Mouse (Mus musculus) kidney, embryonic 14.5 days (tissue): Measurements from ENCODE around the gene Opcml. TPM values are rescaled to one million over a fixed set of nuclear protein-coding genes. Genes with fewer than 3 reads are reported as not detected.

Experiments
- ATAC-seq: fragments of 200-750 bp; cut with Nextera tagmentation; 2 replicates; pipeline ENCODE4 v1.8.0; 2017; ENCODE audit warnings: moderate number of reproducible peaks, mild to moderate bottlenecking, moderate TSS enrichment, moderate library complexity; ENCODE audit not compliant: low FRiP score, low TSS enrichment
- H3K27ac ChIP-seq: fragments of 300-500 bp; sonication (generic); 2 replicates; pipeline ENCODE4 v1.5.1; 2014; ENCODE audit warnings: low read depth, mild to moderate bottlenecking, low read length, moderate library complexity, mixed read lengths
- H3K27me3 ChIP-seq: fragments of 300-500 bp; sonication (generic); 2 replicates; pipeline ENCODE4 v1.6.1; 2014; ENCODE audit warnings: mild to moderate bottlenecking, low read length; ENCODE audit not compliant: control insufficient read depth, insufficient read depth
- H3K36me3 ChIP-seq: fragments of 300-500 bp; sonication (generic); 2 replicates; pipeline ENCODE4 v1.6.1; 2014; ENCODE audit warnings: low read length, mixed read lengths; ENCODE audit not compliant: control insufficient read depth, insufficient read depth
- H3K4me1 ChIP-seq: fragments of 300-500 bp; sonication (generic); 2 replicates; pipeline ENCODE4 v1.6.1; 2014; ENCODE audit warnings: low read length, mixed read lengths; ENCODE audit not compliant: control insufficient read depth, insufficient read depth
- H3K4me2 ChIP-seq: fragments of 300-500 bp; sonication (generic); replicated peaks from 2 replicates; pipeline ENCODE4 v1.6.1; 2014; ENCODE audit warnings: low read depth, mild to moderate bottlenecking, low read length
- H3K4me3 ChIP-seq: fragments of 300-500 bp; sonication (generic); 2 replicates; pipeline ENCODE4 v1.5.1; 2014; ENCODE audit warnings: mild to moderate bottlenecking, low read length
- H3K9ac ChIP-seq: fragments of 300-500 bp; sonication (generic); 2 replicates; pipeline ENCODE4 v1.6.1; 2014; ENCODE audit warnings: low read depth, mild to moderate bottlenecking, low read length, moderate library complexity
- H3K9me3 ChIP-seq: fragments of 300-500 bp; sonication (generic); 2 replicates; pipeline ENCODE4 v1.6.1; 2016; ENCODE audit warnings: low read length; ENCODE audit not compliant: control insufficient read depth
- WGBS: fragments of 180-500 bp; shearing (Covaris S2); extraction: QIAGEN DNeasy Blood & Tissue Kit; methylation state at CpG from one replicate; pipeline ENCODE4 v1.1.7; 2014; 5-methylcytosine and 5-hydroxymethylcytosine counted together
- polyA plus RNA-seq: library from polyadenylated mRNA; unstranded; fragments of >200 nt; fragmentation: Nextera tagmentation; extraction: Ambion mirVana; gene quantifications from 2 replicates; pipeline ENCODE4 v1.2.1, GENCODE M21; 2014

The Opcml gene
- polyA plus RNA-seq, 1 experiment from 2014 or later = 1.9 TPM

- no peaks in the 10 kb centered on the region for H3K4me1 ChIP-seq
- no peak for ATAC-seq
- 83% methylated on average over 4 of the region's 4 CpGs for WGBS
These were observed 744.4 kb downstream of the Opcml start for GRCm38 (mm10) chr9:28535006-28535405.

GRCm38 (mm10) chr9:28536637-28537036 is 746.1 kb downstream of the Opcml start:
- H3K36me3 ChIP-seq = no peaks in the 10 kb centered on the region
- no peak overlapping the region for H3K4me3 ChIP-seq
- H3K9me3 ChIP-seq = no peaks in the 10 kb centered on the region
- no peak overlapping the region for H3K4me2 ChIP-seq
- no peak for ATAC-seq
- no peaks in the 10 kb centered on the region for H3K4me1 ChIP-seq
- WGBS = 67% methylated on average over 4 of the region's 4 CpGs
- H3K9ac ChIP-seq = no peak overlapping the region
- H3K27me3 ChIP-seq = no peaks in the 10 kb centered on the region
- H3K27ac ChIP-seq = no peak overlapping the region

More at GRCm38 (mm10) chr9:28535006-28535405, 744.4 kb downstream of the Opcml start:
- Histone ChIP-seq H3K36me3 (no peaks in the 10 kb centered on the region), H3K27me3 (no peaks in the 10 kb centered on the region), H3K9ac (no peak overlapping the region), H3K27ac (no peak overlapping the region), H3K9me3 (no peaks in the 10 kb centered on the region), H3K4me2 (no peak overlapping the region), H3K4me3 (no peak overlapping the region)

GRCm38 (mm10) chr9:28548189-28548588 is 757.6 kb downstream of the Opcml start:
- Histone ChIP-seq H3K36me3 (no peaks in the 10 kb centered on the region), H3K9me3 (no peaks in the 10 kb centered on the region), H3K4me1 (no peaks in the 10 kb centered on the region), H3K27me3 (no peaks in the 10 kb centered on the region), H3K27ac (no peak overlapping the region), H3K9ac (no peak overlapping the region), H3K4me2 (no peak overlapping the region), H3K4me3 (no peak overlapping the region)
- WGBS = 81% methylated on average over 9 of the region's 9 CpGs
- no peak for ATAC-seq

- H3K4me1 ChIP-seq = no peaks in the 10 kb centered on the region
- H3K27me3 ChIP-seq = no peaks in the 10 kb centered on the region
- no peak overlapping the region for H3K9ac ChIP-seq
- WGBS = 67% methylated on average over 1 of the region's 1 CpGs
- no peak overlapping the region for H3K4me3 ChIP-seq
- H3K36me3 ChIP-seq = no peaks in the 10 kb centered on the region
- no peak overlapping the region for H3K27ac ChIP-seq
- no peaks in the 10 kb centered on the region for H3K9me3 ChIP-seq
- ATAC-seq = no peak
- H3K4me2 ChIP-seq = no peak overlapping the region
These were observed 762.0 kb downstream of the Opcml start for GRCm38 (mm10) chr9:28552387-28553182.

- H3K4me1 ChIP-seq = no peaks in the 10 kb centered on the region
- H3K4me2 ChIP-seq = no peak overlapping the region
- H3K36me3 ChIP-seq = no peaks in the 10 kb centered on the region
- ATAC-seq = no peak
- H3K27me3 ChIP-seq = no peaks in the 10 kb centered on the region
- no peak overlapping the region for H3K4me3 ChIP-seq
- 82% methylated on average over 2 of the region's 2 CpGs for WGBS
- no peak overlapping the region for H3K9ac ChIP-seq
- no peak overlapping the region for H3K27ac ChIP-seq
- no peaks in the 10 kb centered on the region for H3K9me3 ChIP-seq
These were observed 768.1 kb downstream of the Opcml start for GRCm38 (mm10) chr9:28558628-28559027.

GRCm38 (mm10) chr9:28561761-28562160 is 771.2 kb downstream of the Opcml start:
- Histone ChIP-seq H3K9ac (no peak overlapping the region), H3K9me3 (no peaks in the 10 kb centered on the region)

GRCm38 (mm10) chr9:28563066-28563683 is 772.6 kb downstream of the Opcml start:
- no peak for ATAC-seq
- Histone ChIP-seq H3K27me3 (no peaks in the 10 kb centered on the region), H3K4me2 (peak overlapping the region; percentile 18; the same call in 1 of the 2 replicates), H3K4me1 (no peaks in the 10 kb centered on the region), H3K27ac (no peak overlapping the region), H3K4me3 (no peak overlapping the region; the same call in 1 of the 2 replicates), H3K36me3 (no peaks in the 10 kb centered on the region), H3K9ac (no peak overlapping the region), H3K9me3 (no peaks in the 10 kb centered on the region)
- WGBS = 7% methylated on average over 14 of the region's 14 CpGs

More at GRCm38 (mm10) chr9:28561761-28562160, 771.2 kb downstream of the Opcml start:
- Histone ChIP-seq H3K36me3 (no peaks in the 10 kb centered on the region), H3K4me1 (no peaks in the 10 kb centered on the region), H3K4me3 (no peak overlapping the region), H3K4me2 (no peak overlapping the region), H3K27me3 (no peaks in the 10 kb centered on the region), H3K27ac (no peak overlapping the region)
- no peak for ATAC-seq
- 46% methylated on average over 6 of the region's 6 CpGs for WGBS

GRCm38 (mm10) chr9:28569041-28569522 is 778.5 kb downstream of the Opcml start:
- ATAC-seq = peak; percentile 43; the same call in 1 of the 2 replicates
- Histone ChIP-seq H3K36me3 (no peaks in the 10 kb centered on the region), H3K27ac (no peak overlapping the region), H3K9me3 (no peaks in the 10 kb centered on the region), H3K9ac (no peak overlapping the region), H3K4me3 (no peak overlapping the region), H3K27me3 (no peaks in the 10 kb centered on the region), H3K4me2 (no peak overlapping the region), H3K4me1 (peaks cover 8% of the 10 kb centered on the region; the same call in 1 of the 2 replicates)
- WGBS = 13% methylated on average over 8 of the region's 8 CpGs

GRCm38 (mm10) chr9:28569776-28570175 is 779.2 kb downstream of the Opcml start:
- Histone ChIP-seq H3K27me3 (no peaks in the 10 kb centered on the region), H3K4me2 (no peak overlapping the region), H3K4me1 (peaks cover 8% of the 10 kb centered on the region; the same call in 1 of the 2 replicates), H3K27ac (no peak overlapping the region), H3K4me3 (no peak overlapping the region), H3K9me3 (no peaks in the 10 kb centered on the region), H3K9ac (no peak overlapping the region), H3K36me3 (no peaks in the 10 kb centered on the region)
- no peak for ATAC-seq
- WGBS = 36% methylated on average over 2 of the region's 2 CpGs
